Mouse (Mus musculus) ES-E14 (cell line): ENCODE data around the gene Mark1.

ENCODE experiments used
- CHD2 ChIP-seq: IDR thresholded peaks from 2 replicates; pipeline ENCODE4 v1.6.1; 2014; ENCODE audit warnings: mild to moderate bottlenecking, low read depth, low read length, inconsistent platforms
- HCFC1 ChIP-seq: IDR thresholded peaks from 2 replicates; pipeline ENCODE4 v1.6.1; 2012; ENCODE audit warnings: low read length, inconsistent platforms, borderline replicate concordance; ENCODE audit not compliant: insufficient read depth
- MAFK ChIP-seq: IDR thresholded peaks from 2 replicates; pipeline ENCODE4 v1.6.1; 2014; ENCODE audit warnings: mild to moderate bottlenecking, low read depth, low read length, inconsistent platforms; ENCODE audit not compliant: insufficient read depth
- ZC3H11A ChIP-seq: IDR thresholded peaks from 2 replicates; pipeline ENCODE4 v1.6.1; 2012; ENCODE audit warnings: low read depth, mild to moderate bottlenecking, inconsistent platforms, low read length, borderline replicate concordance
- ZNF384 ChIP-seq: IDR thresholded peaks from 2 replicates; pipeline ENCODE4 v1.6.1; 2012; ENCODE audit warnings: low read depth, low read length, inconsistent platforms

DNA sequence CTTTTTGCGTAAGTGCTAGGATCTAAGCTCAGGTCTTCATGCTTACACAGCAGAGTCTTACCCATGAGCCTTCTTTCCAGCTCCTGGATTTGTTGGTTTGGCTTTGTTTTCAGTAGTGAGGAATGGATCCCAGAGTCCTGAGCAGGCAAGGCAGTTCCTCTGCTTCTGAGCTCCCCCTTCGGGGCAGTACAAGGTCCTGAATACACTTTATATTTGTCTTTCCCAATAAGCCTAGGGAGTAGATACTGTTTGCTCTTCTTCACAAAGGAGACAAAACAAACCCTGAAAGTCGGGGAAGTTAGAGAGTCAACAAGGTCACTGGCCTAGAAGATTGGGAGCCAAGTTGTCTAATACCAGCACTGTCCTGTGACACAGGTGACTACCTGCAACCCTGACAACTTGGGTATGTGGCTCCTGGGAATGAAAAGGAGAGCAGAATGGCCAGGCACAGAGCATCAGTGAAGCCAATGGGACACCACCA is 131.7 kb downstream of the Mark1 start:
- TF ChIP-seq ZNF384 (no peak), HCFC1 (no peak), ZC3H11A (no peak), CHD2 (no peak), MAFK (no peak)
